Mouse (Mus musculus) intestine, embryonic 16.5 days (tissue): ENCODE data around the gene Ccdc58. TPM values are rescaled to one million over a fixed set of nuclear protein-coding genes. Genes with fewer than 3 reads are reported as not detected.
A peak's percentile ranks its signal among the peaks of the same experiment; 100 is the strongest.
"Not testable (repeated sequence)": the region's sequence is repeated elsewhere in the genome, so short reads cannot be mapped to it uniquely, and the experiment has no call there.

Experiments used
- ATAC-seq: fragments of 200-750 bp; cut with Nextera tagmentation; 2 replicates; pipeline ENCODE4 v1.8.0; 2017; ENCODE audit warnings: moderate TSS enrichment, moderate library complexity
- H3K27ac ChIP-seq: fragments of 300-500 bp; sonication (generic); 2 replicates; pipeline ENCODE4 v1.5.1; 2014; ENCODE audit warnings: mild to moderate bottlenecking, low read length
- H3K27me3 ChIP-seq: fragments of 300-500 bp; sonication (generic); replicated peaks from 2 replicates; pipeline ENCODE4 v1.6.1; 2014; ENCODE audit warnings: low read length, control low read depth, mixed read lengths; ENCODE audit not compliant: control insufficient read depth, insufficient read depth
- H3K36me3 ChIP-seq: fragments of 300-500 bp; sonication (generic); 2 replicates; pipeline ENCODE4 v1.6.1; 2014; ENCODE audit warnings: low read length, control low read depth; ENCODE audit not compliant: control insufficient read depth, insufficient read depth
- H3K4me1 ChIP-seq: fragments of 300-500 bp; sonication (generic); 2 replicates; pipeline ENCODE4 v1.6.1; 2014; ENCODE audit warnings: low read length, control low read depth, mixed read lengths; ENCODE audit not compliant: control insufficient read depth, insufficient read depth
- H3K4me2 ChIP-seq: fragments of 300-500 bp; sonication (generic); 2 replicates; pipeline ENCODE4 v1.6.1; 2014; ENCODE audit warnings: low read depth, low read length, control low read depth
- H3K4me3 ChIP-seq: fragments of 300-500 bp; sonication (generic); 2 replicates; pipeline ENCODE4 v1.5.1; 2014; ENCODE audit warnings: mild to moderate bottlenecking, low read length
- H3K9ac ChIP-seq: fragments of 300-500 bp; sonication (generic); 2 replicates; pipeline ENCODE4 v1.6.1; 2014; ENCODE audit warnings: low read depth, low read length
- H3K9me3 ChIP-seq: fragments of 300-500 bp; sonication (generic); 2 replicates; pipeline ENCODE4 v1.6.1; 2016; ENCODE audit warnings: low read length, control low read depth; ENCODE audit not compliant: control insufficient read depth
- WGBS: fragments of 180-500 bp; shearing (Covaris S2); extraction: QIAGEN DNeasy Blood & Tissue Kit; methylation state at CpG from one replicate; pipeline ENCODE4 v1.1.7; 2014; 5-methylcytosine and 5-hydroxymethylcytosine counted together
- polyA plus RNA-seq: library from polyadenylated mRNA; unstranded; fragments of >200 nt; fragmentation: Nextera tagmentation; extraction: Ambion mirVana; gene quantifications from 2 replicates; pipeline ENCODE4 v1.2.1, GENCODE M21; 2015

Gene Ccdc58
- polyA plus RNA-seq = 104 and 121 TPM in 2 replicates

- Histone ChIP-seq H3K4me3 (peak within 1 kb of the TSS; percentile 64), H3K4me1 (peaks cover 14% of the 10 kb centered on the region), H3K27ac (peak within 1 kb of the TSS; percentile 99), H3K36me3 (no peaks in the 10 kb centered on the region), H3K9me3 (no peaks in the 10 kb centered on the region), H3K4me2 (peak within 1 kb of the TSS; percentile 59), H3K27me3 (no peaks in the 10 kb centered on the region), H3K9ac (peak within 1 kb of the TSS; percentile 91)
- WGBS = under 1% methylated on average over 81 of the region's 81 CpGs
- ATAC-seq = peak; percentile 93
Observed at GRCm38 (mm10) chr16:36071450-36072379, at the start of gene Ccdc58, which contains the start of gene Fam162a. Gene Ccdc58, plus strand, starts transcription at chr16:36071685. Gene Fam162a, minus strand, starts transcription at chr16:36071594.

- H3K27me3 ChIP-seq = not testable (repeated sequence)
- 86% methylated on average over 1 of the region's 2 CpGs for WGBS
Observed at GRCm38 (mm10) chr16:36028120-36028519, 43.4 kb upstream of the Ccdc58 start.

GRCm38 (mm10) chr16:36040640-36041624 lies 30.6 kb upstream of the Ccdc58 start, which contains the start of gene Wdr5b:
Gene Wdr5b, plus strand, starts transcription at chr16:36041190.
- Histone ChIP-seq H3K27ac (peak within 1 kb of the TSS; percentile 82), H3K9me3 (no peaks in the 10 kb centered on the region), H3K27me3 (no peaks in the 10 kb centered on the region), H3K4me1 (peaks cover 8% of the 10 kb centered on the region), H3K4me2 (peak within 1 kb of the TSS; percentile 75), H3K4me3 (peak within 1 kb of the TSS; percentile 71), H3K36me3 (peaks cover 4% of the 10 kb centered on the region), H3K9ac (peak within 1 kb of the TSS; percentile 83)
- WGBS = 1% methylated on average over 39 of the region's 39 CpGs
- peak; percentile 98 for ATAC-seq

More at GRCm38 (mm10) chr16:36028120-36028519, 43.4 kb upstream of the Ccdc58 start:
- H3K27ac ChIP-seq, H3K9me3 ChIP-seq, H3K36me3 ChIP-seq, ATAC-seq, H3K4me1 ChIP-seq, H3K9ac ChIP-seq, H3K4me3 ChIP-seq, H3K4me2 ChIP-seq: not testable (repeated sequence)

GRCm38 (mm10) chr16:36041625-36042020 lies 29.9 kb upstream of the Ccdc58 start:
- Histone ChIP-seq H3K4me2 (peak overlapping the region; percentile 75), H3K27me3 (no peaks in the 10 kb centered on the region), H3K36me3 (peaks cover 10% of the 10 kb centered on the region), H3K9ac (peak overlapping the region; percentile 83), H3K4me3 (peak overlapping the region; percentile 71), H3K27ac (peak overlapping the region; percentile 82), H3K9me3 (no peaks in the 10 kb centered on the region), H3K4me1 (peaks cover 8% of the 10 kb centered on the region)
- 22% methylated on average over 11 of the region's 11 CpGs for WGBS
- no peak for ATAC-seq

GRCm38 (mm10) chr16:36043073-36043472 lies 28.4 kb upstream of the Ccdc58 start:
- H3K36me3 ChIP-seq = peaks cover 10% of the 10 kb centered on the region
- no peaks in the 10 kb centered on the region for H3K27me3 ChIP-seq
- H3K9me3 ChIP-seq = no peaks in the 10 kb centered on the region
- no peak overlapping the region for H3K9ac ChIP-seq
- H3K4me2 ChIP-seq = no peak overlapping the region
- WGBS = 88% methylated on average over 10 of the region's 10 CpGs
- no peak overlapping the region for H3K27ac ChIP-seq
- ATAC-seq = no peak
- H3K4me1 ChIP-seq = peaks cover 8% of the 10 kb centered on the region
- no peak overlapping the region for H3K4me3 ChIP-seq

- Histone ChIP-seq H3K4me3 (no peak overlapping the region), H3K9me3 (no peaks in the 10 kb centered on the region), H3K27me3 (no peaks in the 10 kb centered on the region), H3K9ac (no peak overlapping the region), H3K4me1 (peaks cover 8% of the 10 kb centered on the region), H3K36me3 (peaks cover 16% of the 10 kb centered on the region), H3K4me2 (no peak overlapping the region), H3K27ac (no peak overlapping the region)
- 87% methylated on average over 4 of the region's 4 CpGs for WGBS
- ATAC-seq = no peak
Observed at GRCm38 (mm10) chr16:36043964-36044363, 27.5 kb upstream of the Ccdc58 start.

- ATAC-seq = no peak
- WGBS = 90% methylated on average over 4 of the region's 4 CpGs
- no peak overlapping the region for H3K27ac ChIP-seq
Observed at GRCm38 (mm10) chr16:36047538-36047937, 23.9 kb upstream of the Ccdc58 start.

GRCm38 (mm10) chr16:36051491-36051890 lies 20.0 kb upstream of the Ccdc58 start:
- Histone ChIP-seq H3K27ac (no peak overlapping the region), H3K4me3 (no peak overlapping the region), H3K9me3 (no peaks in the 10 kb centered on the region), H3K4me1 (no peaks in the 10 kb centered on the region), H3K4me2 (no peak overlapping the region), H3K9ac (no peak overlapping the region), H3K27me3 (no peaks in the 10 kb centered on the region), H3K36me3 (peaks cover 13% of the 10 kb centered on the region; the same call in 1 of the 2 replicates)
- 95% methylated on average over 6 of the region's 6 CpGs for WGBS
- ATAC-seq = no peak

More at GRCm38 (mm10) chr16:36047538-36047937, 23.9 kb upstream of the Ccdc58 start:
- no peak overlapping the region for H3K4me3 ChIP-seq
- no peak overlapping the region for H3K9ac ChIP-seq
- H3K27me3 ChIP-seq = no peaks in the 10 kb centered on the region
- H3K4me1 ChIP-seq = peaks cover 1% of the 10 kb centered on the region; the same call in 1 of the 2 replicates
- no peak overlapping the region for H3K4me2 ChIP-seq
- H3K9me3 ChIP-seq = no peaks in the 10 kb centered on the region
- H3K36me3 ChIP-seq = peaks cover 22% of the 10 kb centered on the region
